Mouse (Mus musculus) thymus, postnatal 10 days (tissue): ENCODE results near the gene Ccdc153.

Experiments
- DNase-seq, 2 experiments: peaks; one replicate each; pipeline ENCODE4 v3.0.0; 2021; ENCODE audit warnings: low spot score in 2 of 2

Gene Ccdc153

DNA sequence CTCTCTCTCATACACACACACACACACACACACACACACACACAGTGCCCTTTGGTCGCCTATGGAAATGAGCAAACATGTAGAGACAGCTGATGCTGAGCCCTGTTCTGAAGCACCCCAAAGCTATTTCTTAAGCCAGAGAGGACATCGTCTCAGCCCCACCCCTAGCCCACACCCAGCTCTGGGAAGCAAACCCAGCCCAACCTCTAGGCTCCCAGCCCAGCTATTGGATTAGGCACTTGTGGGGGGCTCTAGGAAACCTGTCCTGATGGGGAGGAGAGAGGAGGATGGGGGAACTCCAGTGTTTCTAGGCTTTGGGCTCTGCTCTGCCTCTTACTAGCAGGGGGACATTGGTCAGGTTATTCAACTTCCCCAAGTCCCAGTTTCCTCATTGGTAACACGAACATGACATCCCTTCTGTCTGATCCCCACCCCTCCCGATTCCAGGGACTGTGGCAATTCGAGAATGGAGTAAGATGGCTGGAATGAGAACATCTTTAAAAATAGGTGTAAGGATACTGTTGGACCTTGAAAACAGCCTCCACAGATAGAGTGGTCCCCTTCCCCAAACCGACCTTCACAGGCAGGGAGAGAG lies 45.9 kb downstream of the Ccdc153 start:
- no peak for DNase-seq

GRCm38 (mm10) chr9:44287003-44287400 lies 46.5 kb downstream of the Ccdc153 start:
- no peak for DNase-seq

GRCm38 (mm10) chr9:44287401-44288075 lies 47.1 kb downstream of the Ccdc153 start:
- no peak for DNase-seq

GRCm38 (mm10) chr9:44288076-44288958 lies 47.8 kb downstream of the Ccdc153 start, which contains the start of gene Abcg4:
Gene Abcg4, minus strand, starts transcription at chr9:44288615.
- DNase-seq = no peak

GRCm38 (mm10) chr9:44288959-44289291 lies 48.4 kb downstream of the Ccdc153 start:
- no peak for DNase-seq

- DNase-seq = peak; percentile 47 to 67
Measured at GRCm38 (mm10) chr9:44292490-44292889, 52.0 kb downstream of the Ccdc153 start.
